Mouse (Mus musculus): Measurements from ENCODE around the gene Zbed3. TPM values are rescaled to one million over a fixed set of nuclear protein-coding genes. Genes with fewer than 3 reads are reported as not detected.

Gene Zbed3
- total RNA-seq, 2 experiments from 2014 or later = 15.6 to 16.0 TPM

Other genes with a start within 250 kb of the Zbed3 start
- gene Pde8b, start 73.3 kb upstream of the Zbed3 start, total RNA-seq (2021) = 100 to 1,000 TPM; 115 to 148 TPM
- 10 to 100 TPM; 52.7 to 53.8 TPM for gene Aggf1, start 51.7 kb downstream of the Zbed3 start, total RNA-seq (2021)
- 10 to 100 TPM; 22.8 to 23.7 TPM for gene Crhbp, start 121.3 kb downstream of the Zbed3 start, total RNA-seq (2021)
- gene S100z, start 155.1 kb downstream of the Zbed3 start, total RNA-seq (2021) = not detected
- gene F2rl1, start 201.6 kb downstream of the Zbed3 start, total RNA-seq (2021) = under 1 TPM; 0.21 to 0.30 TPM

All from left cerebral cortex, postnatal 25 days (tissue).